Mouse (Mus musculus) adrenal gland, postnatal 36 days (tissue): ENCODE results near the gene Ankrd55. TPM values are rescaled to one million over a fixed set of nuclear protein-coding genes. Genes with fewer than 3 reads are reported as not detected.
A peak's percentile ranks its signal among the peaks of the same experiment; 100 is the strongest.

Source experiments
- DNase-seq, 2 experiments: peaks; one replicate each; pipeline ENCODE4 v3.0.0; 2021; ENCODE audit warnings: mixed read lengths in 1 of 2
- total RNA-seq, 2 experiments: library from RNA; stranded (reverse); gene quantifications; 2 replicates each; pipeline ENCODE4 v1.2.3; 2021

Ankrd55 gene
- total RNA-seq, 2 experiments from 2014 or later, result 0.46 to 22.1 TPM

DNA sequence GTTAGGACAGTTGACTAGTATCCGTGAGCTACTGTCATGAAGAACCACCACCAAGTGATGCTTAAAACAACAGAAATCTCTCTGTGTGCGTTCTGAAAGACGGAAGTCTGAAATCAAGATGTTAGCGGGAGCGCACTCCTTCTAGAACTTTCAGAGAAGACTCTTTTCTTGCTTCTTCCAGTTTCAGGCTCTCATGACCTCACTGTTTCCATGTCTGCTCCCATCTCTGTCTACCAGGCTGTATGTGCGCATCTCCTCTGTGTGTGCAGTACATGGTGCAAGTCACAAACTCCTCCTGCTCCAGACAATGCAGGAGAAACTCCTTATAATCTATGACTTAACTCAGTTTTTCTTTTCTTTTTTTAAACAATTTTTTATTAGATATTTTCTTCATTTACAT lies 4.8 kb downstream of the Ankrd55 start:
- DNase-seq, result no peak

DNA sequence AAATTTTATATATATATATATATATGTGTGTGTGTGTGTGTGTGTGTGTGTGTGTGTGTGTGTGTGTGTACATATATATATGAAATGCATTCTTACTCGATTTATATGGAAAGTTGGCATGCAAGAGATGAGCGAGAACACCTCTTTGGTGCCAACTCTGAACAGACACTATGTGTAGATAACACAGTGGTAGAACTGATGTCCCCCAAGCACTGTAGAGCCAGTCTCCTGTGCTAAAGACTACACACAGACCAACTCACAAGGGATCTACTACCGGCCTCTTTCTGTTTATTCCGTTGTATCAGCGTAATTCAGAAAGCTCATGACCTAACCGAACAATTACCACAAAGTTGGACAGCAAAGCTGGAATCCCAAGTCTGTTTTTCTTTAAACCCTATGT lies 6.2 kb downstream of the Ankrd55 start:
- DNase-seq, result no peak

DNA sequence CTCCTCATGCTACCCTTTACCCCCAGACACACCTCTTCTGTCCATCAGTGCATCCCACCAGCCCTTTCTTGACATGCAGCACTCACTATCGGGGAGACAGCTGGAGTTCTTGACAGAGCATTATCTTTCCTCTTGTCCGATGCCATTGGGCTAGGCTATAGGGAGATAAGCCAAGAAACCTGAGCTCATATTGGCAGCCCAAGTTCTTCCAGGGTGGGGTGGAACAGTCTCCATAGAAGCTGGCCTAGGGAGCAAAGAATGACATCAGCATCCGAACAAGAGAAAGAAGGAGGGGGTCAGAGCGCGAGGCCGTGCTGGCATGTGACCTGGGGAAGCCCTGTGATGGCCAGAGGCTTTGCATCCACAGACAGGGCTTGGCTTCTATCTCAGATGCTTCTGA lies 9.5 kb downstream of the Ankrd55 start:
- DNase-seq, result no peak

DNA sequence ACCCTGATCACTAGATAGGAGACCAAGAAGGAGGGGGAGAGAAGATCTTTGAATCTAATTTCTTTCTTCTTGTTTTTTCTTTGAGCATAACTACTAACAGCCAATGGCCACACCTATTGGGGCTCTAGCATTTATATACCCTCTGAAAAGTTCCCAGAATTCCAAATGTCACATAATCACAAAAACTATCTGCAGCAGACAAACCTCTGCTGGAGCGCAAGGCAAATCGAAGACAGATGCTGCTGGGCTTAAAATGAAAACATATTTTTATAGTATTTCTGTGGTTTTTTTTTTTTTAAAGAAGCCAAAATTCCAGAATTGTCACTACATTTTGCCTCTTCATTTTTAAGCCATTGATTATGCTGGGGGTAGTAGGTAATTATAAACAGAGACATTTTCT lies 15.2 kb downstream of the Ankrd55 start:
- no peak for DNase-seq

DNA sequence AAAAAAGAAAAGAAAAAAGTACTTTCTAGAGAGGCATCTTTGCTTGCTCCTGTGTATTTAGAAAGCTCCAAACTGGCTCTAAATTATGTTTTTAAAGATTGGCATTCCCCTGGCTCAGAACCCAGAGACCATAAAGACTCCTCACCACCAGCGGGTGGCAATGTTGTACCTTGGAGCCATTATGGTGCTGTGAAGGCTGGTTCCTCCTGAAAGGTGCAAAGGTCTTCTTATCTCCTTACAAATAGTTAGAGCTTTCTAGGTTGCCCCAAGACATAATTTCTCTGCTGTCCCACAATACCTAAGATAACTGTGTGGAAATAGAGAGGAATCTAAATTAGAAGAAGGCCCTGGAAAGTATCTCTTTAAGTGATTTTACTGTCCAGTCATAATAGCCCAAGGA lies 20.4 kb downstream of the Ankrd55 start:
- DNase-seq, result peak; percentile 77 to 80

DNA sequence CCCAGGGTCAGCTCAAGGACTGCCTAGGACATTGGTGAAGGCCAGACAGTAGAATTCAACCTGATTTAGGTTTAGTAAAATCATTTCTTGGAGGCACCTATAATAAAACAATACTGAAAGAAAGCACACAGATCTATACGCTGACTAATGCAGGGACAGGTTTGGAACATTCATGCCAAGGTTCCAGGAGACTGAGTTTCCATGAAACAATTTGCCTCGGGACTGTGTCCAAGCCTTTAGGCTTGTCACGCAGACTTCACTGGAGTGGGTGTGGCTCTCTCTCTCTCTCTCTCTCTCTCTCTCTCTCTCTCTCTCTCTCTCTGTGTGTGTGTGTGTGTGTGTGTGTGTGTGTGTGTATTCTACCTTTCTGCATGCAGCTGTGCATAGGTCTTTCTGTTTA lies 23.4 kb downstream of the Ankrd55 start:
- peak; percentile 25 to 30 for DNase-seq

DNA sequence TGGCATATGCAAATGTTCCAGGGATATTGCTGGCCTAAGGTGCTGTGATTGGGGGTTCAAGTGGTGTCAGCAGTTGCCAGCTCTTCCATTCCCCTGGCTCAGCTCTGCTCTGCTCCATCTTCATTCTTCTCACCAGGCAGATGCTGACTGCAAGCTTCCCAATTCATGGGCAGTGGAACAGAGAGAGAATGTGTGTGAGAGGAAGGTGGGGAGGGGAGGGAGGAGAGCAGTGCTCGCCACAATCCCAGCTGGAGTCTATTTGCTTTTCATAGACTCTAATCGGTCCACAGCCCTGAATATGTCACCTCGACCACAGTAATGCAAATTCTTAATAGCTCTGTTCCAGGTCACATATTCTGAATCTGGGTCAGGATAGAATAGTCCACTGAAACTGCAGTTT lies 27.2 kb downstream of the Ankrd55 start:
- no peak for DNase-seq

DNA sequence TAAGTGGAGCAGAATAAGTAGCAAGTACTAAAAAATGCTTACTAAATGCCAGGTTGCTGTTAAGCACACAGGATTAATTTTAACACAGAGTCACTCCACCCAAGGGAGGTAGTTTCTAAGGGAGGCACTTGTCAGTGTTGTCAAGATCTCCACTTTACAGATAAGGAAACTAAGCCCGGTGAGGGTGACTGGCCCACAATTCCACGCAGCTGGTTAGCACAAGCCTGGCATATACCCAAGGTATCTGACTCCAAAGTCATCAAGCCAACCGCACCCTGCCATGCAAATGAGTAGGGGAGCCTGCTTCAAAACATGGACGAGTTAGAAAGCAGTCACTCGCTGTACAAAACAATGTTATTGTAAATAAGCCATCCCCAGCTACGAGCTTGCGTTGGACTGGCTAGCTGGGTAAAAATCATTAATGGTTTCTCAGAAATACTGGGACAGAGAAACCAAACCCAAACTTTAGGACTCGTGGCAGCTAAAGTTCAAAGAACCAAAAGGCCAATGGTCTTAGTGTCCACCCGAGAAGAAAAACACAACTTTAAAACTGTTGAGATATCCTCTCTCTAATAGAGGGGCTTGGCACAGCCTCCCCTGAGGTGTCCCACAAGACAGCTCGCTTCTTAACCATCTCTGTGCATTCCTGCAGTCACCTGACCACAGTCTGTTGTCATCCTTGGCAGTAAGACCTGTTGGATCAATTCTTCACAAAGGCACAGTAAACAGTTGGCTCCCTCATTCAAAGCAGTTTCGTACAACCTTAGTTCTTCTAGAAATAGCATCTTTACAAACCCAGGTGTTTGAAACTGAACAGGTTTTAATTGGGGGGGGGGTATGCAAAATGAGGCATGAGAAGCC lies 28.6 kb downstream of the Ankrd55 start:
- no peak for DNase-seq

DNA sequence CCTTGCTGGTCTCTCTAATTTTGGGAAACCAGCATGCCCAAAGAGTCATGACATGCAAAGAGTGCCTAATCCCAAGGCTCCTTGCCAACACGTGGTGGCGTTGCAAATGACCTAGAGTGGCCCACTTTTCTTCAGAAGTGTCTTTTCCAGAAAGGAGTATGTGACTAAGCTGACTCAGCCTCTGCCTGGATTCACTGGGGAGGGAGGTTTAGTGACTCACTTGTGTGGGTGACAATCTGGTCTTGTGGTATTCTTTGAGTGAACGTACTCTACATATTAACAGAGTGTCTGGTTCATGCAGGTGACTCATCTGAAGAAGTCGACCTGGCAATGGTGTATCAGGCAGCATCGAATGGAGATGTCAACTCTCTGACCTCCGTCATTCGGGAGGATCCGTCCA lies 29.9 kb downstream of the Ankrd55 start:
- peak; percentile 57 to 79 for DNase-seq

DNA sequence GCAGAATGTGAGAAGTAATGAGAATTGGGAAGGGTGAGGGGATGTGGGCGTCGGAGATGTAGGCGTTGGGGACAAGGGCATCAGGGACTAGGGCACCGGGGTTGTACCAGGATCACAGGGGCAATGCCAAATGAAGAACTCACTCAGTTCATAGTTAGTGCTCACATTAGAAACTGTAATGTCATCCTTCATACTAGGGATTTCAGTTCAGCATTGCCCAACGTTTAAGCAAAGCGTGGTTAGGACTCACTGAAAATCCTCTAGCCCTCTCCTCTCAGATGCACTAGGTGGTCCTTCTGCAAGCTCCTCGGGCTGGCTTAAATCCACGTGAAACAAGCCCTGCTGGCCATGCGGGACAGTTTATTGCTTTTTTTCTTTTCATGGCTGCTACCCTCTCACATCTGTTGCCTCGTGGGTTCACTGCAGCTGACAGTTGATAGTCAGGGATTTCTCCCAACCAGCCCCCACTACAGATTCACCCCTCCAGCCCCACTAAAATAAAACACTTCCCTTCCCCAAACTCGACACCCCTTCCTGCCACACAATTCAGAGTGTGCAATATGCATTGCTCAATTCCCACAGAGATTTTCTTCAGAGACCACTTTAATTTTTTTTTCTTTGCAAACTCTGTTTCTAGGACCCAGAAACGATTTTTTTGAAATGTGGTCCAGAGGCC lies 35.5 kb downstream of the Ankrd55 start:
- no peak for DNase-seq

DNA sequence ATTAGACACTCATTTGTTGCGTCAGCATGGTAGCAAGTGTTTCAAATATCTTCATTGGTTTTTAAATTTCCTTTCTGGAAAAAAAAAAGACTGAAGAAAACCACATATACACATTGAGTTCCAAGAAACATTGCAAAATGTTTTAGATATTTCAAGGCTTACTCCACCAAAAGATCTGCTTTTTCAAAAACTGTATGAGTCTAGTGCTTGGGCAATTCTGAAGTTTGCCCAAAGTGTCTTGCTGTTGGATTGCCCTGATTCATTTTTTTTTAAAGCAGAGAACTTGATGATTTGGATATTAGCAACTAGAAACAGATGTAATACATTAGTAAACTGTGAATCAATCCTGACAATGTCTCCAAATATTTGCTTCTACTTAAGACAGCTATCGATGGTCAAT lies 36.9 kb downstream of the Ankrd55 start:
- DNase-seq, result no peak

DNA sequence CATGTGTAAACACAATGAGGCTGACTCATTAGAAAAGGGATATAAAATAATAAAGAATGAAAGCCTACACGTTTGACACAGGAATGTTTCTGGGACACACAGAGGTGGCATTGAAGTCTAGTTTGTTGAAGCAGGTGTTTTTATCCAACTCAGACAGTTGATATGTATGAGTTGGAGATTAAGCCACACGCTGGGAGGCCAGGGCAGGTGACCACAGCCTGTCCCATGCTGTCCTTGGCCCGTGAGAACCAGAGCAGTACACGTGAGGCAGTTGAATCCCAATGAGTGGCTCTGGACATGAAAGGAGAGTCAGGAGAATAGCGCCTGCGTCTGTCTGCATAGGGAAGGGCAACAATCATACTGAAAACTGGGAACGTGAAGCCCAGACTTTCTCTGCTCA lies 38.2 kb downstream of the Ankrd55 start:
- no peak for DNase-seq

DNA sequence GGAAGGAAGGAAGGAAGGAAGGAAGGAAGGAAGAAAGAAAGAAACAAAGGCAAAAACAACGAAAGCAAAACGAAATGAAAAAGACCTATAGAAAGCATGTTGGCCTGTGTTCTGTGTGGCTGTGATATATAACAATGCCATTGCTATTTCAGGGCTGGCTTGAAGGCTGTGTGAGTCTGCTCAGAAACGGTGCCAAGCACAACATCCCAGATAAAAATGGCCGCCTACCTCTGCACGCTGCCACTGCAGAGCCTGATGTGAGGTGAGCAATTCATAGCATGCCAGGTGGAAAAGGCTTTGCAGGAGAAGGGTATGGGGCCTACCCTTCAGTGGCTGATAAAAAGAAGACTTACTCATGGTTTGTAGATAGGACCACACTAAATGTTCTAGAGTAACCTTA lies 38.7 kb downstream of the Ankrd55 start:
- no peak for DNase-seq

DNA sequence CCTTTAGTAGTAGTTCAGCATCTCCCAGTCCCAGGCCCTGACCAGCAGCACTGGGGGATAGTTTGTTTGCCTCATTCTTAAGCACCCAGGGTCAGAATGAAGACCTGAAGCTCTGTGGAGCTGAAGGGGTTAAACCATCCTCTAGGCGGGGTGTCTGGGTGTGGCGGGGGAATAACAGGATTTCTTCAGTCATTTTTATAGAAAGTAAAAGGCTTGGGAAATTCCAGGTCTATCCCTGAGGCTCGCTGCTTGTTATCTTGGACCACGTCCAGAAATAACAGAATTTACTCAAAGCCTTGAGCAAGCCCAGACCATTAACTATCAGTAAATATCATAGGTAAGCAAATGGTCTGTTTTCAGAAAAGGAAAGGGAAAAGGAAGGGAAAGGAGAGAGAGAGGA lies 39.3 kb downstream of the Ankrd55 start:
- no peak for DNase-seq

DNA sequence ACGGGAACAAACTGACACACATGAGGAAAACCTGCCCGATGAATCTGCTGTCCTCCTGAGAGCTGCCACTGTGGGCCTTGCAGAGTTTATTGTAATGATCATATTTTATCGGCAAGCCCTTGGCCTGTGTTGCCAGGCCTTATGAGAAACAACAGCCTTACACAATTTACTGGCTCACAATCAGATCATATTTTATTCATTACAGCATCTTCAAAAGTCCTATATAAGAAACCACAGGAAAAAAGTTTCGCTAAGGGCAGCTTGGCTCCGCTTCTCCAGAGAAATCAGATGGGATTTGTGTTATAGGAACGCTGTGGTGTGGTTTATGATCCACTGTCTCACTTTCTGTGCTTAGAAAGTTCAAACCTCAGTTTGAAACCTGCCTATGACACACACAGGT lies 42.0 kb downstream of the Ankrd55 start:
- DNase-seq, result no peak

DNA sequence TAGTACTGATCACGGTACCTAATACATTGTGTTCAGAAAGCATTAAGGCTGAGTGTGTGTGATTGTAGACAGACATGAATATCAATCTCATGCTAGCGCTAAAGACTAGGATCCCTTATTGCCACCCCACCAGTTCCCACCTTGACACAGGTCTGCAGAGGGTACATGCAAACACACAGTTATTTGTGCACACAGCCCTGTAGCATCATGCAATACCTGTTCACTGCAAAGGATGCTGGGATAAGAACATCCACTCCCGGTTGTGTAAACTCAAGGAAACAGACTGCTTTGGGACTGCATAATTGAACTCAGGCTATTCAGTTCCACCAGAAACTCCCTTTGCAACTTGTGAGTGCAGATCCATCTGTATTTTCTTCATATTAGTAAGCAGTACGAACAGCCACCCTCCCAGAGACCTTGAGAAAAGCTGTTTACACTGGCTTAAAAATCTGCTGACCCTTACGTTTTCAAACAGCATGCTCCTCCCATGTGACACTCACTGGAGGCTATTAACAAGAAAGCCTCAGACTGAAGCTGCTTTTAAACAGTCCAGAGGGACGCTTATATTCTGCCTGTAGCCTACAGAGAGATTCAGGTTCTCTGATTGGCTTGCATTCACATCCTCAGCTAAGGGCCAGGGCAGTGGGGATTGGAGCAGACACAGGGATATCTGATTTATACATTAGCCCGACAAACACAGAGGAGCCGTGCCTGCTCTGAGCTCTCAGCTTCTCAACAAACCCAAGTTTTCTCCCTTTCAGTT lies 42.8 kb downstream of the Ankrd55 start:
- peak in 1 of 2 experiments; percentile 44 for DNase-seq

DNA sequence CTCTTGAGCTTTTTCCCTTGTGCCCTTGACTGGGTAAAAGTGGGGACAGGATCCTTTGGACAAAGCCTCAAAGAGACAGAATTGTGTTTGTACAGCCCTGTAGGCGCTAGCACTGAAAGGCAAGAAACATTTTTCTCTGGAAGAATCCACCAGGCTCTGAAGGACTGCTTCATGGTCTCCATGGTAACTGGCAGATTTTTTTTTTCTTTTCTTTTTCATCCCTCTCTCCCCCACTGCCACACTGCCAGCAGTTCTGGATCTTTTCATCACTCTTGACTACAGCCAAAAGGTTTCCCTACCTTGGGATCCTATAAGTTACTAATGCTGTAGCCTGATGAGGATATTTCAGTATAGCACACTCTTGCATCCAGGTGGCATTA lies 43.4 kb downstream of the Ankrd55 start:
- DNase-seq, result no peak

DNA sequence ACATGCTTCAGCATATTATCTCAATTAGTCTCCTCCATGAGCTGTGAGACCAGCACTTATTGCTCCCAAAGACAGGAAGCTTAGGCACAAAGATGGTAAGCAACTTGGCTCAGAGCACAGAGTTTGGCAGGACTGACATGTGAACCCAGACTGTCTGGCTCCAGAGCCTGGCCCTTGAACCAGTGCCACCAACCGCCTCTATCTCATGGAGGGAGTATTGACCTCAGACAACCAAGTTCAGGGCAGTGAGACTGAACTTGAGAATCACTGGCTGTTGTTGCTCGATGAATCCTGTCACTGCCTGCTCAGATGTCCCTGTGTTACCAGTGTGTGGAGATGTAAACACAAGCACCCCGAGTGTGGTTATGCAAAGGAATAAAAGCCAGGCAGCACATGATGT lies 47.3 kb downstream of the Ankrd55 start:
- peak; percentile 78 to 88 for DNase-seq

DNA sequence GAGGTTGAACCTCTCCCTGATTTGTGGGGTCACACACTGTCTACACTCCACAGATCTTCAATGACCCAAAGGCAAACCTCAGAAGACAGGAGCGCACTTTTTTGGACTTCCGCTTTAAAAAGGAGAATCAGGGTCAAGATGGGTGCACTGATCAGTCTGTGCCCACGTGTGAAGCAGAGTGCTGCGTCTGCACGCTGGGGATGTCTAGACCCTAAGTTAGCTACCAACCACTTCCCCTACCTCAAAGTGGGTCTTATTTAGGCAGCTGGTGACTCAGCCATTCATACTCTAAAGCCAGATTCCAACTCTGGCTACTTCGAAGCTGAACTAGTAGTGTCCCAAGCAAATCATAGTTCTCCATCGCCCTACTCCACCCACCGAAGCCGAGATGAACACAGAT lies 48.9 kb downstream of the Ankrd55 start:
- DNase-seq, result no peak

DNA sequence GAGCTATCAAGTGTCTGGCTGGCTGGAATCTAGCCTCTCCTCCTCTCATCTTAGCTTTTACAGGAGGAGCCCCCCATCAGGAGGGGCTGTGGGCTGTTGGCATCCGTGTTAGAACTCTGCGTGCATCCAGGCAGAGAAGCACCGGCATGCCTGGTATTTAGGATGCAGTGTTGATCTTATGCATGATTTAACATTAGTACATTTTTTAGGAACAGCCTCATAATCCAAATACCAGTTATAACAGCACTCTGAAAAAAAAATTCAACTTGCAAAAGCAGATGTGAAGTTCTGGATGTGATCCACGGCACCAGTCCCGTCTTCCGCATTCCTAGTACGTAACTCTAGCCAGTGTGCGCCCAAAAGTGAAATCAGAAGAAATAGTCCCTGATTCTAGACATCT lies 52.0 kb downstream of the Ankrd55 start:
- no peak for DNase-seq

DNA sequence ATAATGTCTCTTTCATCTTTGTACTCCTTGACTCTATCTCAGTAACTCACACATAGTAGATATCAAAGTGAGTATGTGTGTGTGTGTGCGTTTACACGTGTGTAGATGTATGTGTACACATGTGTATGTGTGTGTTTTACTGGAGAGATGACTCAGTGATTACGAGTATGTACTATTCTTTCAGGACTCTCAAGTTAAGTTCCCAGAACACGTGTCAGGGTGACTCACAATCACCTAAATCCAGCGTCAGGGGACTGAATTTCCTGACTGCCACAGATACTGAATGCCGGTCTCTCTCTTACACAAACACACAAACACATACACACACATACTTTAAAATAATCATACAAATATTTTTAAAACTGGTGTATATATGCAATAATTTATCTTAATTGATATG lies 52.5 kb downstream of the Ankrd55 start:
- no peak for DNase-seq

DNA sequence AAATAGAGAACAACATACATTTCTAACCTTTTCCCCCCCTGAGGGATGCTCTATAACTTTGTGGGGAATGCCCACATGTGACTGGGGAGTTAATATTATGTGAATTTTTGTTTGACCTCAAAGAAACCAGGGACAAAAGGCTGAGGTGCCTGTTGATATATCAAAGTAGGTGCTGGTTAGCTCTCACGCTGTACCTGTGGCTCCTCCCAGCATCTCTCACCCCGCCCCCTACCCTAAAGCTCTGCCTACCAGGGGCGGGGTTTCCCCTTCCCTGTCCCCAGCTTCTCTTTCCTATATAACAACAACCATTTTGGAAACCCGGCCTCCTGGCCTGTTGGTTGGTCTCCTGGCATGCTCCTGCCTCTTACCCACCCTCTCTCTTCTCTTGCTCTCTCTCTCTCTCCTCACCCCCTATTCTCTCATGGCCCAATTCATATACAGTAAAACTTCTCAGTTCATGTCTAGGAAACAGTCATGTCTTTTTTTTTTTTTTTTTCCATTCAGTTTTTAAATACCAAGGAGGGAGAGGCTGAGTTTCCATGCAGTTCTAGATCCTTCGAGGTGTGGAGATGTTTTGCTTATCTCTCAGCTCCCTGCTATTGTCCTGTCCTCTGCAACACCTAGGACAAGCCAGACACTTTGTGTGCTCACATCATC lies 54.8 kb downstream of the Ankrd55 start:
- DNase-seq, result no peak

DNA sequence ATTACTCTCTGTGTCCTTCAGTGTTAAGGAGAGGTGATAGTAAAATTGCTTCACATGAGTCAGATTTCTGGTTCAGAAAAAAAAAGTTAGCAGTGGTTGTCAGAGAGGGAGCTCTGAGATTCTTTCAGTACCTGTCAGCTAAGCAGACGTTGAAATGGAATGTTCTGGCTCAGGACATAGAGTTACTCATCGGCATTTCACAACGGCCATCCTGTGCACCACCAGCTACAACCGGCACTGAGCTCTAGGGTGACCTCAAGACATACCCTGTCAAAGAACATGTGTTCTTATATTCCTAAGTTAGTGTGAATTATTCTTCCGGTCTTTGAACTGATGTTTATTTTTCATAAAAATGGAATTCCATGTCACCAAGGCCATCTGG lies 55.4 kb downstream of the Ankrd55 start:
- DNase-seq, result peak; percentile 49 to 57
